Mouse (Mus musculus) monocyte, adult 59 days (primary cell): ENCODE measurements around the gene Apba3. TPM values are rescaled to one million over a fixed set of nuclear protein-coding genes. Genes with fewer than 3 reads are reported as not detected.

Experiments
- total RNA-seq, 2 experiments: library from RNA; stranded (reverse); gene quantifications; one replicate each; pipeline ENCODE4 v1.2.4; 2023

The Apba3 gene
- total RNA-seq = 10 to 100 TPM; 42.4 to 46.0 TPM

GRCm38 (mm10) chr10:81266211-81267105, at the start of gene Apba3, which contains the start of gene Mrpl54:
Gene Apba3 (plus strand): TSS chr10:81266960.
Gene Mrpl54 (minus strand): TSS chr10:81266934.

DNA sequence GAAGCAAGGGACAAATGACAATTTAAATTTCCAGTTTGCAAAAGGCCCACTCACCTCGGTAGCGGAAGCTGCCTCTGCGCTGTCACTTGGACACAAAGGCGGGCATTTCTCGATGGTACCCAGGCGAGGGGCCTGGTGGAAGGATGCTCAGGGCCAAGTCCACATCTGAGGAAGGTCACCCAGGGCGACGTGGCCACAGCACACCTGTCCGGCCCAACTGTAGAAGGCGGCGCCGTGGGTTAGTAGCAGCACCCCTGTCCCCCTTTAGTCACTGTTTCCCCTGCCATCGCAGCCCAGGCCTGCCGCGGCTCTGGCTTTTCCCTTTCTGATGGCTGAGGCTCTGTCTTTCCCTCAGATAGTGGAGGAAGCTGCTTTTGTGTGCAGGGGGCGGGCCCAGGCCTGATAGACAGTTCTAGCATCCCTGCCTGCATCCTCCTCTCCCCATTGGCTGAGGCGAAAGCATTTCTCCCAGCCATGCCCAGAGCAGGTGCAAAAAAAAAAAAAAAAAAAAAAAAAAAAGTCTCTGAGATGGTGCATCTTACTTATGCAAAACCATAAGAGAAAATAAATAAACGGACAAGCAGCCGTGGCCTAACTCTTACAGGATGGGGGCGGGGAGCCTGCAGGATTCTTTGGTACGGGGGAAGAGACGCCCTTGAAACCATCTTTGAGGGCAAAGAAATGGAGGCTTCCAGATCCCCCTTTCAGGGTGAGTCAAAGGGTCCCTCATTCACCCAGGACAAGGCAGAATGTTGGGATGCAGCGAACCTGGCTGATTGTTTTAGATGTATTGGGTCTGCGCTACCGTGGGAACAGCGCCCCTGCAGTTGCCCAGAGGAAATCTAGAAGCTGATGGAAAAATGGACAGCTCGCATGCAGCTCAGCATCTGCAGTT, 36.1 kb upstream of the Apba3 start, which contains the start of gene Atcay:
Gene Atcay, minus strand, starts transcription at position 396 of the 895 bp plus-strand sequence.

DNA sequence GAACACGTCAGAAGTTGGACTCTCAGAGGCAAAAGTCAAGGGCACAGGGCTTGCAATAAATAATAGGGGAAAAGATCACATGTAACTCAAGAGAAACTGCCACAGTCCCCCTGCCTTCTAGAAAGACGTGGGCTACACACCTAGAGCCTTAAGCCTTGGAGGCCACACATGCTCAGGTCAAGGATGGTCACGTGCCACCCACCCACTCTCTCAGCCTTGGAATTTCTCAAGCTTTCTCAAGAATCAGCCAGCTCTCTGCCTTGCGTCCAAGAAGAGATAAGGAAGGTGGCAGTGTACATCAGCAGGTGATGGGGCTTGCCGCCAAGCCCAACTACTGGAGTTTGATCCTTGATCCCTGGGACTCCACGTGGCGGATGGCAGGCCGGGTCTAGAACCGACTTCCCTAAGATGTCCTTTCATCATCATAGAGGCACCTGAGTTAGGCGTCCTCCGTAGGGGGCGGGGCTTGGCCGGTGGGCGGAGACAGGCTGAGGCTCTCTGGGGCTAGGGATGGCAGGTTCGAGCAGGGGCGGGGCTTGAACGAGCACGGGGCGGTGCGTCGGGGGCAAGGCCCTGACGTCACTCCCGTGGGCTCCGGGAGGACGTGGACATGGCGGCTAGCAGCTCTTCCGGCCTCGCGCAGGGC, 34.1 kb upstream of the Apba3 start, which contains the start of gene Zfr2:
Gene Zfr2, plus strand, starts transcription at position 576 of the 646 bp plus-strand sequence.

GRCm38 (mm10) chr10:81252424-81253419, 14.0 kb upstream of the Apba3 start, which contains the start of gene Matk:
Gene Matk (plus strand): TSS chr10:81252935.

GRCm38 (mm10) chr10:81291511-81292104, 24.8 kb downstream of the Apba3 start, which contains the start of gene Tjp3:
Gene Tjp3 (minus strand): TSS chr10:81291581.

GRCm38 (mm10) chr10:81292554-81293333, 26.0 kb downstream of the Apba3 start, which contains the start of gene Pip5k1c:
Gene Pip5k1c (plus strand): TSS chr10:81292963.

GRCm38 (mm10) chr10:81320550-81321347, 54.0 kb downstream of the Apba3 start, which contains the start of gene Cactin:
Gene Cactin (plus strand): TSS chr10:81321103.

Other genes starting within 250 kb of the Apba3 start
- gene Diras1, start 241.3 kb upstream of the Apba3 start, total RNA-seq = not detected
- 10 to 100 TPM; 11.8 to 12.8 TPM for gene Slc39a3, start 229.5 kb upstream of the Apba3 start, total RNA-seq
- gene Sgta, start 206.8 kb upstream of the Apba3 start, total RNA-seq = 10 to 100 TPM; 54.7 to 57.0 TPM
- 1 to 10 TPM; 4.8 to 9.0 TPM for gene Thop1, start 196.9 kb upstream of the Apba3 start, total RNA-seq
- not detected for gene Creb3l3, start 168.1 kb upstream of the Apba3 start, total RNA-seq
- 100 to 1,000 TPM; 100 to 101 TPM for gene Map2k2, start 161.0 kb upstream of the Apba3 start, total RNA-seq
- gene Zbtb7a, start 131.7 kb upstream of the Apba3 start, total RNA-seq = 100 to 1,000 TPM; 124 TPM
- 10 to 100 TPM; 23.5 to 34.3 TPM for gene Pias4, start 99.0 kb upstream of the Apba3 start, total RNA-seq
- gene Eef2, start 90.3 kb upstream of the Apba3 start, total RNA-seq = 1,000 to 10,000 TPM; 1,547 to 1,607 TPM
- 10 to 100 TPM; 33.4 to 35.1 TPM for gene Dapk3, start 84.0 kb upstream of the Apba3 start, total RNA-seq
- gene 4930442H23Rik, start 83.1 kb upstream of the Apba3 start, total RNA-seq = not detected
- gene Nmrk2, start 64.9 kb upstream of the Apba3 start, total RNA-seq = not detected
- not detected for gene Atcay, start 36.1 kb upstream of the Apba3 start, total RNA-seq
- 1 to 10 TPM; 1.3 to 2.7 TPM for gene Zfr2, start 33.8 kb upstream of the Apba3 start, total RNA-seq
- 10 to 100 TPM; 42.3 to 59.6 TPM for gene Matk, start 14.0 kb upstream of the Apba3 start, total RNA-seq
- gene Mrpl54, start within 50 bp of the Apba3 start, total RNA-seq = 10 to 100 TPM; 75.9 to 85.4 TPM
- gene Tjp3, start 24.6 kb downstream of the Apba3 start, total RNA-seq = 1 to 10 TPM; 1.7 to 4.5 TPM
- gene Pip5k1c, start 26.0 kb downstream of the Apba3 start, total RNA-seq = 100 to 1,000 TPM; 135 to 147 TPM
- 10 to 100 TPM; 29.4 to 32.4 TPM for gene Cactin, start 54.1 kb downstream of the Apba3 start, total RNA-seq
- gene Tbxa2r, start 61.8 kb downstream of the Apba3 start, total RNA-seq = under 1 TPM in 1 of 2 experiments, not detected in 1; 0.26 TPM
- gene Gipc3, start 76.3 kb downstream of the Apba3 start, total RNA-seq = under 1 TPM in 1 of 2 experiments, not detected in 1; 0.15 TPM
- 10 to 100 TPM; 71.4 to 85.8 TPM for gene Hmg20b, start 83.5 kb downstream of the Apba3 start, total RNA-seq
- 10 to 100 TPM; 38.4 to 44.6 TPM for gene Mfsd12, start 90.5 kb downstream of the Apba3 start, total RNA-seq
- gene 4930404N11Rik, start 98.9 kb downstream of the Apba3 start, total RNA-seq = 1 to 10 TPM; 3.5 to 3.7 TPM
- gene Fzr1, start 111.6 kb downstream of the Apba3 start, total RNA-seq = 10 to 100 TPM; 33.5 to 38.0 TPM
- 10 to 100 TPM; 31.3 to 35.2 TPM for gene Dohh, start 117.5 kb downstream of the Apba3 start, total RNA-seq
- gene Gm48551, start 117.5 kb downstream of the Apba3 start, total RNA-seq = 1 to 10 TPM in 1 of 2 experiments, under 1 TPM in 1; 0.97 to 1.3 TPM
- gene Gm48552, start 122.0 kb downstream of the Apba3 start, total RNA-seq = 1 to 10 TPM; 2.3 to 3.7 TPM
- 10 to 100 TPM; 11.9 to 12.5 TPM for gene Smim24, start 126.1 kb downstream of the Apba3 start, total RNA-seq
- gene Nfic, start 188.7 kb downstream of the Apba3 start, total RNA-seq = 10 to 100 TPM; 71.7 to 75.6 TPM
- not detected for gene Celf5, start 215.7 kb downstream of the Apba3 start, total RNA-seq
- 100 to 1,000 TPM; 108 to 128 TPM for gene Ncln, start 229.4 kb downstream of the Apba3 start, total RNA-seq
- gene S1pr4, start 233.2 kb downstream of the Apba3 start, total RNA-seq = 10 to 100 TPM; 13.4 to 15.1 TPM